Mouse (Mus musculus): ENCODE measurements around the gene Cabp4. TPM values are rescaled to one million over a fixed set of nuclear protein-coding genes. Genes with fewer than 3 reads are reported as not detected.
A peak's percentile ranks its signal among the peaks of the same experiment; 100 is the strongest.

Gene Cabp4
- total RNA-seq, 2 experiments from 2014 or later, result 0.20 TPM; not detected in 1

GRCm38 (mm10) chr19:4104675-4105194 lies 39.1 kb downstream of the Cabp4 start:
- no peak for DNase-seq (ENCODE audit: low spot score in 2 of 2)

- no peak for DNase-seq (ENCODE audit: low spot score in 2 of 2)
Measured at GRCm38 (mm10) chr19:4103792-4104191, 40.0 kb downstream of the Cabp4 start.

GRCm38 (mm10) chr19:4103294-4103693 lies 40.5 kb downstream of the Cabp4 start:
- no peak for DNase-seq (ENCODE audit: low spot score in 2 of 2)

- no peak for DNase-seq (ENCODE audit: low spot score in 2 of 2)
Measured at GRCm38 (mm10) chr19:4102626-4103025, 41.2 kb downstream of the Cabp4 start.

- DNase-seq (ENCODE audit: low spot score in 2 of 2), result no peak
Measured at GRCm38 (mm10) chr19:4102049-4102448, 41.8 kb downstream of the Cabp4 start.

GRCm38 (mm10) chr19:4101466-4101865 lies 42.4 kb downstream of the Cabp4 start:
- no peak for DNase-seq (ENCODE audit: low spot score in 2 of 2)

GRCm38 (mm10) chr19:4100718-4101261 lies 43.0 kb downstream of the Cabp4 start:
- DNase-seq (ENCODE audit: low spot score in 2 of 2), result peak in 1 of 2 experiments; percentile 33

- DNase-seq (ENCODE audit: low spot score in 2 of 2), result peak; percentile 47 to 51
Measured at GRCm38 (mm10) chr19:4099837-4100717, 43.8 kb downstream of the Cabp4 start, which contains the start of gene Pitpnm1. TSS of gene Pitpnm1 (plus strand) at chr19:4099998.

- DNase-seq (ENCODE audit: low spot score in 2 of 2), result peak; percentile 75 to 89
Measured at GRCm38 (mm10) chr19:4099056-4099455, 44.8 kb downstream of the Cabp4 start.

- no peak for DNase-seq (ENCODE audit: low spot score in 2 of 2)
Measured at GRCm38 (mm10) chr19:4098426-4098825, 45.4 kb downstream of the Cabp4 start.

GRCm38 (mm10) chr19:4097441-4097825 lies 46.4 kb downstream of the Cabp4 start:
- DNase-seq (ENCODE audit: low spot score in 2 of 2), result no peak

- peak; percentile 98 to 99 for DNase-seq (ENCODE audit: low spot score in 2 of 2)
Measured at GRCm38 (mm10) chr19:4096642-4097440, 47.0 kb downstream of the Cabp4 start, which contains the start of gene Cdk2ap2. TSS of gene Cdk2ap2 (plus strand) at chr19:4097182.

GRCm38 (mm10) chr19:4095802-4096201 lies 48.0 kb downstream of the Cabp4 start:
- no peak for DNase-seq (ENCODE audit: low spot score in 2 of 2)

GRCm38 (mm10) chr19:4094774-4095303 lies 49.0 kb downstream of the Cabp4 start:
- no peak for DNase-seq (ENCODE audit: low spot score in 2 of 2)

- no peak for DNase-seq (ENCODE audit: low spot score in 2 of 2)
Measured at GRCm38 (mm10) chr19:4094348-4094747, 49.5 kb downstream of the Cabp4 start.

GRCm38 (mm10) chr19:4093772-4094171 lies 50.1 kb downstream of the Cabp4 start:
- no peak for DNase-seq (ENCODE audit: low spot score in 2 of 2)

- no peak for DNase-seq (ENCODE audit: low spot score in 2 of 2)
Measured at GRCm38 (mm10) chr19:4092750-4093149, 51.1 kb downstream of the Cabp4 start.

GRCm38 (mm10) chr19:4091383-4091782 lies 52.5 kb downstream of the Cabp4 start:
- DNase-seq (ENCODE audit: low spot score in 2 of 2), result no peak

- DNase-seq (ENCODE audit: low spot score in 2 of 2), result no peak
Measured at GRCm38 (mm10) chr19:4090446-4090845, 53.4 kb downstream of the Cabp4 start.

- DNase-seq (ENCODE audit: low spot score in 2 of 2), result no peak
Measured at GRCm38 (mm10) chr19:4089128-4089527, 54.7 kb downstream of the Cabp4 start.

GRCm38 (mm10) chr19:4088146-4088545 lies 55.7 kb downstream of the Cabp4 start:
- no peak for DNase-seq (ENCODE audit: low spot score in 2 of 2)
